Mouse (Mus musculus) liver, embryonic 15.5 days (tissue): Measurements from ENCODE around the gene Rbm47. TPM values are rescaled to one million over a fixed set of nuclear protein-coding genes. Genes with fewer than 3 reads are reported as not detected.

Source experiments
- ATAC-seq: fragments of 200-750 bp; cut with Nextera tagmentation; 2 replicates; pipeline ENCODE4 v1.8.0; 2017; ENCODE audit warnings: moderate number of reproducible peaks, mild to moderate bottlenecking, moderate library complexity; ENCODE audit not compliant: insufficient read depth
- H3K27ac ChIP-seq: fragments of 300-500 bp; sonication (generic); replicated peaks from 2 replicates; pipeline ENCODE4 v1.5.1; 2015; ENCODE audit warnings: mild to moderate bottlenecking, inconsistent platforms
- H3K27me3 ChIP-seq: fragments of 300-500 bp; sonication (generic); 2 replicates; pipeline ENCODE4 v1.6.1; 2015; ENCODE audit warnings: mild to moderate bottlenecking, inconsistent platforms
- H3K36me3 ChIP-seq: fragments of 300-500 bp; sonication (generic); replicated peaks from 2 replicates; pipeline ENCODE4 v1.6.1; 2015; ENCODE audit warnings: moderate library complexity, mild to moderate bottlenecking, inconsistent platforms
- H3K4me1 ChIP-seq: fragments of 300-500 bp; sonication (generic); replicated peaks from 2 replicates; pipeline ENCODE4 v1.6.1; 2015; ENCODE audit warnings: inconsistent platforms
- H3K4me2 ChIP-seq: fragments of 300-500 bp; sonication (generic); 2 replicates; pipeline ENCODE4 v1.6.1; 2015; ENCODE audit warnings: moderate library complexity, mild to moderate bottlenecking, inconsistent platforms
- H3K4me3 ChIP-seq: fragments of 300-500 bp; sonication (generic); replicated peaks from 2 replicates; pipeline ENCODE4 v1.5.1; 2015; ENCODE audit warnings: mild to moderate bottlenecking, inconsistent platforms
- H3K9ac ChIP-seq: fragments of 300-500 bp; sonication (generic); 2 replicates; pipeline ENCODE4 v1.6.1; 2015; ENCODE audit warnings: moderate library complexity, mild to moderate bottlenecking, inconsistent platforms
- H3K9me3 ChIP-seq: fragments of 300-500 bp; sonication (generic); replicated peaks from 2 replicates; pipeline ENCODE4 v1.6.1; 2016; ENCODE audit warnings: inconsistent platforms
- WGBS: fragments of 180-500 bp; shearing (Covaris S2); methylation state at CpG from one replicate; pipeline ENCODE4 v1.1.7; 2015; ENCODE audit warnings: mixed read lengths; ENCODE audit not compliant: insufficient replicate concordance; 5-methylcytosine and 5-hydroxymethylcytosine counted together
- polyA plus RNA-seq: library from polyadenylated mRNA; unstranded; fragments of >200 nt; fragmentation: Nextera tagmentation; extraction: Ambion mirVana; gene quantifications from 2 replicates; pipeline ENCODE4 v1.2.1, GENCODE M21; 2015

Gene Rbm47
- polyA plus RNA-seq, 1 experiment from 2014 or later, result 15.2 TPM

DNA sequence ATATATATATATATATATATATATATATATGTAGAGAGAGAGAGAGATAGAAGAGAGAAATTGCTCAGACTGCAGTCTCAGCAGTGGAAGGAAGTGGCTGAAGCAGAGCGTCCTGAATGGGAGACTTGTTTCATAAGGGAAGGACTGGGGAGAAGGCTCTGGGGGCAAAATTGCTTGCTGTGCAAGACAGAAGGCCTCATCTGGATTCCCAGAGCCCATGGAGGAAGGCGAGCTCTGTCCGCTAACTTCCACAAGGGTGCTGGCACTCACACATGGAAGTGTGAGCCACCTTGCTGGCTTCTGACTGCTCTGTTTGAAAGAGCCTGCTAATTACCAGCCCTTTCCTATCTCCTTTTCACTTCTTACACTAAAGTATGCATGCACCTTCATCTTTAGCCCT lies 70.1 kb downstream of the Rbm47 start:
- peaks cover 14% of the 10 kb centered on the region for H3K4me1 ChIP-seq
- no peak overlapping the region for H3K4me3 ChIP-seq
- no peaks in the 10 kb centered on the region for H3K36me3 ChIP-seq
- H3K9me3 ChIP-seq, result no peaks in the 10 kb centered on the region
- no peak overlapping the region for H3K4me2 ChIP-seq
- H3K27me3 ChIP-seq, result no peaks in the 10 kb centered on the region
- ATAC-seq, result no peak
- H3K9ac ChIP-seq, result no peak overlapping the region
- no peak overlapping the region for H3K27ac ChIP-seq
- WGBS, result 51% methylated on average over 3 of the region's 3 CpGs

DNA sequence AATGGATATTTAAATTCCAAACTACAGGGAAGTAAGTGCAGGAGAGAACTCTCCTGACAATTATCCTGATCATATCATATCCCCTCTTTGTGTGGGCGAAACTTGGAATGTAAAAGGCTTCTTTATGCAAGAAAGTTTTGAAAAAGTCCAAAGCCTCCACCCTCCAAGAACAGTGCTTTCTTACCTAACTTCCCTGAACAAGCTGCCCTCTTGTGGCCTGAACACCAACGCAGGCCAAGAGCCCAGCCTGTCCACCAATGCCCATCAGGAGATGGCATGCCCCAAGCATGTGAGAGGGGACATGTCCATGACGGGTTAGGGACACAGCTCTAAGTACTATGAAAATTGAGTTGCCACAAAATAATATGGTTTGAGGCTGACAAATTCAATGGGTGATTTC lies 71.3 kb downstream of the Rbm47 start:
- WGBS, result 42% methylated on average over 3 of the region's 3 CpGs
- H3K4me1 ChIP-seq, result peaks cover 14% of the 10 kb centered on the region
- no peak for ATAC-seq
- H3K36me3 ChIP-seq, result no peaks in the 10 kb centered on the region
- H3K4me3 ChIP-seq, result no peak overlapping the region
- H3K9ac ChIP-seq, result no peak overlapping the region
- no peaks in the 10 kb centered on the region for H3K9me3 ChIP-seq
- H3K27ac ChIP-seq, result no peak overlapping the region
- no peaks in the 10 kb centered on the region for H3K27me3 ChIP-seq
- no peak overlapping the region for H3K4me2 ChIP-seq

- H3K36me3 ChIP-seq, result no peaks in the 10 kb centered on the region
- H3K4me3 ChIP-seq, result no peak overlapping the region
- H3K27ac ChIP-seq, result no peak overlapping the region
- WGBS, result 65% methylated on average over 8 of the region's 8 CpGs
- no peak overlapping the region for H3K9ac ChIP-seq
- no peak for ATAC-seq
- no peaks in the 10 kb centered on the region for H3K9me3 ChIP-seq
- no peak overlapping the region for H3K4me2 ChIP-seq
- H3K4me1 ChIP-seq, result peaks cover 13% of the 10 kb centered on the region
- no peaks in the 10 kb centered on the region for H3K27me3 ChIP-seq
These were observed 72.6 kb downstream of the Rbm47 start for GRCm38 (mm10) chr5:66100322-66100721.

- 62% methylated on average over 7 of the region's 7 CpGs for WGBS
- Histone ChIP-seq H3K9me3 (no peaks in the 10 kb centered on the region), H3K4me2 (no peak overlapping the region), H3K9ac (no peak overlapping the region), H3K4me1 (peaks cover 8% of the 10 kb centered on the region; the same call in 1 of the 2 replicates), H3K27me3 (no peaks in the 10 kb centered on the region), H3K4me3 (no peak overlapping the region), H3K27ac (no peak overlapping the region), H3K36me3 (no peaks in the 10 kb centered on the region)
- ATAC-seq, result no peak
These were observed 74.6 kb downstream of the Rbm47 start for GRCm38 (mm10) chr5:66098094-66098871.

DNA sequence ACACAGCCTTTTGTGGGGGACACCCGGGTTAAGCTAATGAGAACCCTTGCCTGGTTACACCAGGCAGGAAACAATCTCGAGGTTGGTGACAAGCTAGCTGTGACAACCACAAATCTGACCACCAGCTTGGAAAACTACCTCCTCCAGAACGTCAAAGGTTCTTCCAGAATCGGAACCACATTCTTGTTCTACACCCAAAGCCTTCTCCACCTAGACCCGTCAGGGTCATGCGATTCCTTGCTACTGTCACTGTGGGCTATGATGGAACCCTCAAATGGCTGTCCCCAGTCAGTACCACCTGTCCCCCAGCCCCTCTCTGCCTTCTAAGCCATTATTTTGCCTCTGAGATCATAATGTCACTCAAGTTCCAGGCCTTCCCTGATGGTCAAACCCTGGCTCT lies 76.8 kb downstream of the Rbm47 start:
- Histone ChIP-seq H3K36me3 (no peaks in the 10 kb centered on the region), H3K9ac (no peak overlapping the region), H3K27ac (no peak overlapping the region), H3K9me3 (no peaks in the 10 kb centered on the region), H3K27me3 (no peaks in the 10 kb centered on the region), H3K4me3 (no peak overlapping the region), H3K4me2 (no peak overlapping the region), H3K4me1 (peaks cover 9% of the 10 kb centered on the region)
- ATAC-seq, result no peak
- WGBS, result 52% methylated on average over 6 of the region's 6 CpGs

DNA sequence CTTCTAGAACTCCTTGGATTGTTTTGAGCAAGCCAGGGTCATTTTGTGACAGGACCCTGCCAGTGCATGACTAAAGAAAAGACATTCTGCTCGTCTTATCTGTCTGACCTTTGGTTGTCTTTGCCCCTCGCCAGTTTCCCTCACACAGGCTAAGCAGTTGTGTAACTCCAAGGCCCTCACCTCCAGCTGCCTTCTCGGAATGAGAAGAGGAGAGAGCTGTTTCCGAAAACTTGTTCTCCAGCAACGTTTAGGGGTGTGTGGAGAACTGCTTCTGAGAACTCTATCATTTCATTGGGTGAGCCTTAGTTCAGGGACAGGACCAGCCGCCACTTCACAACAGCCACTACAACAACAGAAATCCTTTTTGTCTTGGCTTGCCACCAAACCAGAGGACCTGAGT lies 77.8 kb downstream of the Rbm47 start:
- 41% methylated on average over 6 of the region's 6 CpGs for WGBS
- H3K27me3 ChIP-seq, result no peaks in the 10 kb centered on the region
- H3K4me3 ChIP-seq, result no peak overlapping the region
- H3K9me3 ChIP-seq, result no peaks in the 10 kb centered on the region
- H3K27ac ChIP-seq, result no peak overlapping the region
- H3K4me2 ChIP-seq, result no peak overlapping the region
- ATAC-seq, result no peak
- no peak overlapping the region for H3K9ac ChIP-seq
- H3K4me1 ChIP-seq, result peaks cover 11% of the 10 kb centered on the region
- no peaks in the 10 kb centered on the region for H3K36me3 ChIP-seq

- peak; percentile 44; the same call in 1 of the 2 replicates for ATAC-seq
- Histone ChIP-seq H3K27ac (no peak overlapping the region), H3K4me2 (no peak overlapping the region)
These were observed 82.9 kb downstream of the Rbm47 start for GRCm38 (mm10) chr5:66090037-66090436.

GRCm38 (mm10) chr5:66089600-66089999 lies 83.3 kb downstream of the Rbm47 start:
- peaks cover 32% of the 10 kb centered on the region for H3K4me1 ChIP-seq
- ATAC-seq, result 0 out of 2 replicates have a peak, but pooled peaks have one; percentile 22
- WGBS, result 36% methylated on average over 4 of the region's 4 CpGs
- H3K4me3 ChIP-seq, result no peak overlapping the region
- no peak overlapping the region for H3K4me2 ChIP-seq
- H3K27ac ChIP-seq, result no peak overlapping the region
- H3K36me3 ChIP-seq, result no peaks in the 10 kb centered on the region
- no peaks in the 10 kb centered on the region for H3K9me3 ChIP-seq
- H3K9ac ChIP-seq, result no peak overlapping the region
- no peaks in the 10 kb centered on the region for H3K27me3 ChIP-seq

More at GRCm38 (mm10) chr5:66090037-66090436, 82.9 kb downstream of the Rbm47 start:
- H3K27me3 ChIP-seq, result no peaks in the 10 kb centered on the region
- H3K4me3 ChIP-seq, result no peak overlapping the region
- 22% methylated on average over 9 of the region's 9 CpGs for WGBS
- H3K36me3 ChIP-seq, result no peaks in the 10 kb centered on the region
- H3K9ac ChIP-seq, result no peak overlapping the region
- H3K9me3 ChIP-seq, result no peaks in the 10 kb centered on the region
- H3K4me1 ChIP-seq, result peaks cover 32% of the 10 kb centered on the region

GRCm38 (mm10) chr5:66088902-66089295 lies 84.0 kb downstream of the Rbm47 start:
- Histone ChIP-seq H3K4me2 (no peak overlapping the region), H3K4me1 (peaks cover 32% of the 10 kb centered on the region), H3K27me3 (no peaks in the 10 kb centered on the region), H3K9ac (no peak overlapping the region), H3K36me3 (no peaks in the 10 kb centered on the region), H3K4me3 (no peak overlapping the region), H3K9me3 (no peaks in the 10 kb centered on the region), H3K27ac (no peak overlapping the region)
- WGBS, result 64% methylated on average over 5 of the region's 5 CpGs
- ATAC-seq, result no peak

DNA sequence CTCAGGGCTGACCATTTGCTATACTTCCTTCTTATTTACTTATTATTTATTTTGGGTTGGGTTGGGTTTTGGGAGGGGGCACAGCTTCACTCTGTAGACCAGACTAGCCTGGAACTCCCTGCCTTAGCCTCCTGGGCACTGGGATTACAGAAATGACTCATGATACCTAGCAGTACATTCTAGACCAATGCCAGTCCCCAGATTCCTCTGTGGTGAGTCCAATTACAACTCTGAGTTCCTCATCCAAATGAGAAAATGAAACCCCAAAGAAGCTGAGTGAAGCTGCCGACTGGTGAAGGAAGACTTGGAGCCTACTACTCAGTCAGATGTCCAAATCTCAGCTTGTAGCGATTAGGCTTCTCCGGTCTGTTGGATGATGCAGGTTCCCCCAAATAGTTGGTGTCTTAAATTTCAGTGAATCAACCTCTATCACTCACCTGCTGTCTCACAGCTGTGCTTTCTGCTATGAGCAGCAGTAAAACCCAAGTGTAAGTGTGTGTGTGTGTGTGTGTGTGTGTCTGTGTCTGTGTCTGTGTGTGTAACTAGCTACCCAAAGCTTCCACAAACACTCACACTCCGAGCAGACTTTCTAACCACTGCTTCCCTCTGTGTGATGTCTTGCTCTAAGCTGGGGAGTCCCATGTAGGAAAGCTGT lies 84.5 kb downstream of the Rbm47 start:
- H3K36me3 ChIP-seq, result no peaks in the 10 kb centered on the region
- H3K4me3 ChIP-seq, result no peak overlapping the region
- H3K27ac ChIP-seq, result no peak overlapping the region
- H3K27me3 ChIP-seq, result no peaks in the 10 kb centered on the region
- H3K9ac ChIP-seq, result no peak overlapping the region
- 62% methylated on average over 4 of the region's 4 CpGs for WGBS
- H3K4me2 ChIP-seq, result no peak overlapping the region
- peaks cover 35% of the 10 kb centered on the region for H3K4me1 ChIP-seq
- H3K9me3 ChIP-seq, result no peaks in the 10 kb centered on the region
- no peak for ATAC-seq

GRCm38 (mm10) chr5:66086952-66087351 lies 86.0 kb downstream of the Rbm47 start:
- Histone ChIP-seq H3K4me1 (peaks cover 45% of the 10 kb centered on the region), H3K4me3 (no peak overlapping the region), H3K27ac (no peak overlapping the region), H3K4me2 (no peak overlapping the region), H3K9me3 (no peaks in the 10 kb centered on the region), H3K27me3 (no peaks in the 10 kb centered on the region), H3K36me3 (no peaks in the 10 kb centered on the region), H3K9ac (no peak overlapping the region)
- 43% methylated on average over 9 of the region's 9 CpGs for whole genome bisulfite sequencing
- ATAC-seq, result no peak
